Mouse (Mus musculus) lung, postnatal 0 days (tissue): Measurements from ENCODE around the gene Sh3rf1. TPM values are rescaled to one million over a fixed set of nuclear protein-coding genes. Genes with fewer than 3 reads are reported as not detected.

Experiments
- ATAC-seq: fragments of 200-750 bp; cut with Nextera tagmentation; 2 replicates; pipeline ENCODE4 v1.8.0; 2017; ENCODE audit warnings: moderate library complexity
- DNase-seq: peaks from one replicate; pipeline ENCODE4 v3.0.0-alpha.2; 2016; ENCODE audit warnings: low spot score
- H3K27ac ChIP-seq: fragments of 300-500 bp; sonication (generic); 2 replicates; pipeline ENCODE4 v1.5.1; 2014; ENCODE audit warnings: antibody characterized with exemption, mild to moderate bottlenecking, low read length, mixed read lengths
- H3K27me3 ChIP-seq: fragments of 300-500 bp; sonication (generic); replicated peaks from 2 replicates; pipeline ENCODE4 v1.6.1; 2014; ENCODE audit warnings: low read length, mixed read lengths; ENCODE audit not compliant: insufficient read depth
- H3K36me3 ChIP-seq: fragments of 300-500 bp; sonication (generic); 2 replicates; pipeline ENCODE4 v1.6.1; 2014; ENCODE audit warnings: low read length, mixed read lengths; ENCODE audit not compliant: insufficient read depth
- H3K4me1 ChIP-seq: fragments of 300-500 bp; sonication (generic); 2 replicates; pipeline ENCODE4 v1.6.1; 2014; ENCODE audit warnings: antibody characterized with exemption, low read depth, low read length, mixed read lengths; ENCODE audit not compliant: insufficient read depth
- H3K4me2 ChIP-seq: fragments of 300-500 bp; sonication (generic); replicated peaks from 2 replicates; pipeline ENCODE4 v1.6.1; 2014; ENCODE audit warnings: low read depth, mild to moderate bottlenecking, low read length, moderate library complexity, mixed read lengths
- H3K4me3 ChIP-seq: fragments of 300-500 bp; sonication (generic); 2 replicates; pipeline ENCODE4 v1.5.1; 2014; ENCODE audit warnings: low read depth, low read length
- H3K9ac ChIP-seq: fragments of 300-500 bp; sonication (generic); replicated peaks from 2 replicates; pipeline ENCODE4 v1.6.1; 2014; ENCODE audit warnings: low read depth, mild to moderate bottlenecking
- H3K9me3 ChIP-seq: fragments of 300-500 bp; sonication (generic); 2 replicates; pipeline ENCODE4 v1.6.1; 2016; ENCODE audit warnings: low read length, mixed read lengths
- CTCF ChIP-seq: IDR thresholded peaks from 2 replicates; pipeline ENCODE4 v1.5.1; 2016; ENCODE audit warnings: antibody characterized with exemption, mild to moderate bottlenecking
- EP300 ChIP-seq: IDR thresholded peaks from 2 replicates; pipeline ENCODE4 v1.6.1; 2016; ENCODE audit warnings: antibody characterized with exemption, mild to moderate bottlenecking, control low read depth
- WGBS: fragments of 180-500 bp; shearing (Covaris S2); extraction: QIAGEN DNeasy Blood & Tissue Kit; methylation state at CpG from one replicate; pipeline ENCODE4 v1.1.7; 2014; 5-methylcytosine and 5-hydroxymethylcytosine counted together
- polyA plus RNA-seq: library from polyadenylated mRNA; unstranded; fragments of >200 nt; fragmentation: Nextera tagmentation; extraction: Ambion mirVana; gene quantifications from 2 replicates; pipeline ENCODE4 v1.2.1, GENCODE M21; 2015

Gene Sh3rf1
- polyA plus RNA-seq, 1 experiment from 2014 or later = 11.2 TPM

GRCm38 (mm10) chr8:61182020-61182419 is 41.7 kb upstream of the Sh3rf1 start:
- no peak for ATAC-seq
- WGBS = 39% methylated on average over 4 of the region's 4 CpGs
- peak; percentile 44 for DNase-seq

GRCm38 (mm10) chr8:61185274-61186198 is 38.1 kb upstream of the Sh3rf1 start:
- Histone ChIP-seq H3K9ac (no peak overlapping the region), H3K4me2 (no peak overlapping the region), H3K4me1 (0 out of 2 replicates have a peak, but pooled peaks cover 5% of the 10 kb centered on the region), H3K36me3 (no peaks in the 10 kb centered on the region), H3K27ac (no peak overlapping the region), H3K9me3 (no peaks in the 10 kb centered on the region), H3K4me3 (no peak overlapping the region), H3K27me3 (no peaks in the 10 kb centered on the region)
- DNase-seq (peak; percentile 34), ATAC-seq (peak; percentile 75)
- WGBS = 35% methylated on average over 5 of the region's 5 CpGs
- TF ChIP-seq EP300 = no peak
- no peak for TF ChIP-seq CTCF

More at GRCm38 (mm10) chr8:61182020-61182419, 41.7 kb upstream of the Sh3rf1 start:
- no peaks in the 10 kb centered on the region for H3K9me3 ChIP-seq
- H3K36me3 ChIP-seq = no peaks in the 10 kb centered on the region
- no peak overlapping the region for H3K4me3 ChIP-seq
- no peak overlapping the region for H3K9ac ChIP-seq
- H3K27ac ChIP-seq = no peak overlapping the region
- 0 out of 2 replicates have a peak, but pooled peaks cover 5% of the 10 kb centered on the region for H3K4me1 ChIP-seq
- TF ChIP-seq EP300 (no peak), CTCF (no peak)
- no peak overlapping the region for H3K4me2 ChIP-seq
- H3K27me3 ChIP-seq = no peaks in the 10 kb centered on the region

- Histone ChIP-seq H3K4me3 (no peak overlapping the region), H3K27me3 (no peaks in the 10 kb centered on the region; the same call in 1 of the 2 replicates), H3K9ac (no peak overlapping the region), H3K4me2 (no peak overlapping the region), H3K36me3 (no peaks in the 10 kb centered on the region), H3K27ac (no peak overlapping the region), H3K9me3 (no peaks in the 10 kb centered on the region), H3K4me1 (no peaks in the 10 kb centered on the region)
- ATAC-seq (no peak), DNase-seq (no peak)
- WGBS = 59% methylated on average over 5 of the region's 5 CpGs
- no peak for TF ChIP-seq EP300
- TF ChIP-seq CTCF = no peak
Observed at GRCm38 (mm10) chr8:61194306-61194925, 29.3 kb upstream of the Sh3rf1 start.

DNA sequence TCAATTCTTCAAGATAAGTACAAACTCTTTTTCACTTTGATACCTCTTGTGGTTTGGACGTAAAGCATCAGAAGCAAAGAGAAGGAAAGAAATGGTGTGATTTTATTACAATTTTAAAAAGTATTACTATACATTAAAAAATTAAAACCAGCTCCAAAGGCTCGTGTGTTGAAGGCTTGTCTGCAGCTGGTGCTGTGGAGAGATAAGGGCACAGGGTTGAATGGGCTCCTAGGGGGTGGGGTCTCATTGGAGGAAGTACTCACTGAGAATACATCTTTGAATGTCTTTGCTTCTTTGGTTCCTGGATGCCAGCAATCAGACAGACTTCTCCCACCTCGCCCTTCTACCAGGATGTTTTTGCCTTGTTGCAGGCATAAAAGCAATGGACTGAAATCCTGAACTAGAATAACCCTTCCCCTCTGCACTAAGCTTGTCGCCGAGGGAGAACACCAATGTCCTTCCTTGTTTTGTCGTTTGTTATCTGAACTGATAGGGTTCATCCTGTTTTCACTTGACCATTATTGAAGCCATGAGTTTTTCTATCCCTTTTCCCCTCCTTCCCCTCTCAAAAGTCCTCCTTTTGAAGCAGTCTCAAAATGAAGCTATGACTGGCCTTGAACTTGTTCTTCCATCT is 23.3 kb upstream of the Sh3rf1 start:
- Histone ChIP-seq H3K4me2 (no peak overlapping the region), H3K27ac (no peak overlapping the region), H3K4me1 (no peaks in the 10 kb centered on the region), H3K4me3 (no peak overlapping the region), H3K9ac (no peak overlapping the region), H3K27me3 (no peaks in the 10 kb centered on the region), H3K36me3 (no peaks in the 10 kb centered on the region), H3K9me3 (no peaks in the 10 kb centered on the region)
- no peak for TF ChIP-seq CTCF
- no peak for TF ChIP-seq EP300
- ATAC-seq = no peak
- 48% methylated on average over 6 of the region's 6 CpGs for WGBS
- no peak for DNase-seq

- Histone ChIP-seq H3K9me3 (no peaks in the 10 kb centered on the region), H3K4me1 (no peaks in the 10 kb centered on the region), H3K36me3 (no peaks in the 10 kb centered on the region), H3K27me3 (no peaks in the 10 kb centered on the region), H3K4me3 (no peak overlapping the region), H3K4me2 (no peak overlapping the region), H3K9ac (no peak overlapping the region), H3K27ac (no peak overlapping the region)
- no peak for TF ChIP-seq EP300
- no peak for TF ChIP-seq CTCF
- DNase-seq = peak; percentile 64
- 55% methylated on average over 5 of the region's 5 CpGs for WGBS
- peak; percentile 79 for ATAC-seq
Observed at GRCm38 (mm10) chr8:61203035-61203826, 20.4 kb upstream of the Sh3rf1 start.
